Mouse (Mus musculus) MEL (cell line): ENCODE results near the gene Nedd8. TPM values are rescaled to one million over a fixed set of nuclear protein-coding genes. Genes with fewer than 3 reads are reported as not detected.

Experiments
- DNase-seq: peaks from one replicate; pipeline ENCODE4 v3.0.0; 2011; ENCODE audit warnings: low read depth, low spot score
- H3K27ac ChIP-seq: 2 replicates; pipeline ENCODE4 v1.5.1; 2012; ENCODE audit warnings: low read depth, mild to moderate bottlenecking, control low read depth, low read length, moderate library complexity; ENCODE audit not compliant: control insufficient read depth
- H3K27me3 ChIP-seq, 2 experiments: fragments of 150-350 bp in 1 of 2; sonication (generic) in 1 of 2; 2 replicates each; pipeline ENCODE4 v1.6.1; 2012; ENCODE audit warnings: low read length in 2 of 2, mild to moderate bottlenecking in 2 of 2, improper control_type of control experiment in 1 of 2, moderate library complexity in 1 of 2; ENCODE audit not compliant: insufficient read depth in 2 of 2, control insufficient read depth in 1 of 2
- H3K36me3 ChIP-seq, 2 experiments: 2 replicates each; pipeline ENCODE4 v1.6.1; 2012 to 2014; ENCODE audit warnings: low read length in 2 of 2, improper control_type of control experiment in 1 of 2, inconsistent platforms in 1 of 2, mild to moderate bottlenecking in 1 of 2; ENCODE audit not compliant: insufficient read depth in 2 of 2, control insufficient read depth in 1 of 2
- H3K4me1 ChIP-seq, 2 experiments: fragments of 150-350 bp in 1 of 2; sonication (generic) in 1 of 2; 2 replicates each; pipeline ENCODE4 v1.6.1; 2012; ENCODE audit warnings: low read length in 2 of 2, improper control_type of control experiment in 1 of 2, mild to moderate bottlenecking in 1 of 2; ENCODE audit not compliant: insufficient read depth in 2 of 2, control insufficient read depth in 1 of 2
- H3K4me3 ChIP-seq, 2 experiments: fragments of 150-350 bp in 1 of 2; sonication (generic) in 1 of 2; 2 replicates each; pipeline ENCODE4 v1.5.1; 2012; ENCODE audit warnings: low read depth in 2 of 2, low read length in 2 of 2, mild to moderate bottlenecking in 2 of 2, moderate library complexity in 2 of 2, control low read depth in 1 of 2, improper control_type of control experiment in 1 of 2; ENCODE audit not compliant: control insufficient read depth in 1 of 2, insufficient read depth in 1 of 2
- H3K79me2 ChIP-seq: 2 replicates; pipeline ENCODE4 v1.6.1; 2012; ENCODE audit warnings: mild to moderate bottlenecking, low read length, moderate library complexity; ENCODE audit not compliant: control insufficient read depth, poor library complexity, insufficient read depth
- H3K9ac ChIP-seq: 2 replicates; pipeline ENCODE4 v1.6.1; 2012; ENCODE audit warnings: low read depth, mild to moderate bottlenecking, control low read depth, low read length, moderate library complexity; ENCODE audit not compliant: control insufficient read depth, poor library complexity, severe bottlenecking
- H3K9me3 ChIP-seq: fragments of 150-350 bp; sonication (generic); replicated peaks from 2 replicates; pipeline ENCODE4 v1.6.1; 2012; ENCODE audit warnings: mild to moderate bottlenecking, low read length, improper control_type of control experiment, moderate library complexity; ENCODE audit not compliant: insufficient read depth
- BHLHE40 ChIP-seq: IDR thresholded peaks from 2 replicates; pipeline ENCODE4 v1.6.1; 2012; ENCODE audit warnings: low read depth, mild to moderate bottlenecking, inconsistent platforms, low read length, improper control_type of control experiment, borderline replicate concordance
- CHD2 ChIP-seq: IDR thresholded peaks from 2 replicates; pipeline ENCODE4 v1.6.1; 2011; ENCODE audit warnings: low read length, improper control_type of control experiment
- CTCF ChIP-seq, 3 experiments: IDR thresholded peaks in 2 of 3; conservative IDR thresholded peaks in 1 of 3; 2 replicates each; pipeline ENCODE4 v1.5.1; 2011 to 2012; ENCODE audit warnings: low read length in 3 of 3, low read depth in 2 of 3, mild to moderate bottlenecking in 2 of 3, improper control_type of control experiment in 1 of 3, inconsistent platforms in 1 of 3, mixed read lengths in 1 of 3, moderate library complexity in 1 of 3; ENCODE audit not compliant: control insufficient read depth in 1 of 3, insufficient read depth in 1 of 3, poor library complexity in 1 of 3, severe bottlenecking in 1 of 3
- E2F4 ChIP-seq: IDR thresholded peaks from 2 replicates; pipeline ENCODE4 v1.6.1; 2011; ENCODE audit warnings: low read depth, low read length, improper control_type of control experiment, borderline replicate concordance
- ELF1 ChIP-seq: IDR thresholded peaks from 2 replicates; pipeline ENCODE4 v1.6.1; 2014; ENCODE audit warnings: low read depth, mild to moderate bottlenecking, inconsistent platforms, low read length, improper control_type of control experiment, moderate library complexity
- EP300 ChIP-seq, 2 experiments: IDR thresholded peaks; 2 replicates each; pipeline ENCODE4 v1.6.1; 2011; ENCODE audit warnings: improper control_type of control experiment in 2 of 2, low read length in 2 of 2, low read depth in 1 of 2, mild to moderate bottlenecking in 1 of 2
- ETS1 ChIP-seq: IDR thresholded peaks from 2 replicates; pipeline ENCODE4 v1.6.1; 2012; ENCODE audit warnings: low read depth, mild to moderate bottlenecking, inconsistent platforms, low read length, improper control_type of control experiment, moderate library complexity
- GABPA ChIP-seq: IDR thresholded peaks from 2 replicates; pipeline ENCODE4 v1.6.1; 2012; ENCODE audit warnings: low read depth, mild to moderate bottlenecking, inconsistent platforms, low read length, improper control_type of control experiment, moderate library complexity
- GATA1 ChIP-seq: IDR thresholded peaks from 2 replicates; pipeline ENCODE4 v1.6.1; 2011; ENCODE audit warnings: low read depth, low read length, improper control_type of control experiment
- HCFC1 ChIP-seq: IDR thresholded peaks from 2 replicates; pipeline ENCODE4 v1.6.1; 2012; ENCODE audit warnings: low read depth, mild to moderate bottlenecking, inconsistent platforms, low read length, improper control_type of control experiment, moderate library complexity
- JUND ChIP-seq: IDR thresholded peaks from 2 replicates; pipeline ENCODE4 v1.6.1; 2011; ENCODE audit warnings: low read depth, mild to moderate bottlenecking, improper control_type of control experiment, low read length
- MAFK ChIP-seq: IDR thresholded peaks from 2 replicates; pipeline ENCODE4 v1.6.1; 2011; ENCODE audit warnings: low read depth, mild to moderate bottlenecking, low read length, improper control_type of control experiment, borderline replicate concordance
- MAX ChIP-seq: IDR thresholded peaks from 2 replicates; pipeline ENCODE4 v1.6.1; 2011; ENCODE audit warnings: low read length, improper control_type of control experiment
- MAZ ChIP-seq: IDR thresholded peaks from 2 replicates; pipeline ENCODE4 v1.6.1; 2012; ENCODE audit warnings: low read depth, mild to moderate bottlenecking, inconsistent platforms, low read length, improper control_type of control experiment
- MEF2A ChIP-seq: IDR thresholded peaks from 2 replicates; pipeline ENCODE4 v1.6.1; 2014; ENCODE audit warnings: low read depth, mild to moderate bottlenecking, inconsistent platforms, low read length, improper control_type of control experiment; ENCODE audit not compliant: poor library complexity, insufficient replicate concordance, severe bottlenecking; ENCODE audit errors: extremely low read depth
- MXI1 ChIP-seq: IDR thresholded peaks from 2 replicates; pipeline ENCODE4 v1.6.1; 2011; ENCODE audit warnings: mild to moderate bottlenecking, low read depth, low read length, improper control_type of control experiment
- MYB ChIP-seq: IDR thresholded peaks from 2 replicates; pipeline ENCODE4 v1.6.1; 2011; ENCODE audit warnings: mild to moderate bottlenecking, low read depth, low read length, improper control_type of control experiment
- NELFE ChIP-seq: IDR thresholded peaks from 2 replicates; pipeline ENCODE4 v1.6.1; 2011; ENCODE audit warnings: low read depth, low read length, improper control_type of control experiment
- NRF1 ChIP-seq: IDR thresholded peaks from 2 replicates; pipeline ENCODE4 v1.6.1; 2014; ENCODE audit warnings: low read depth, mild to moderate bottlenecking, inconsistent platforms, low read length, improper control_type of control experiment, moderate library complexity; ENCODE audit not compliant: poor library complexity, insufficient read depth, severe bottlenecking
- POLR2A ChIP-seq, 2 experiments: IDR thresholded peaks; 2 replicates each; pipeline ENCODE4 v1.6.1; 2011 to 2012; ENCODE audit warnings: low read length in 2 of 2, mild to moderate bottlenecking in 2 of 2, control low read depth in 1 of 2, improper control_type of control experiment in 1 of 2, low read depth in 1 of 2, moderate library complexity in 1 of 2; ENCODE audit not compliant: control insufficient read depth in 1 of 2, insufficient read depth in 1 of 2, poor library complexity in 1 of 2
- POLR2AphosphoS2 ChIP-seq: IDR thresholded peaks from 2 replicates; pipeline ENCODE4 v1.6.1; 2011; ENCODE audit warnings: low read length, improper control_type of control experiment
- POLR2AphosphoS5 ChIP-seq: IDR thresholded peaks from 2 replicates; pipeline ENCODE4 v1.6.1; 2012; ENCODE audit warnings: low read depth, borderline replicate concordance, mild to moderate bottlenecking, inconsistent platforms, low read length, moderate library complexity, mixed read lengths
- RCOR1 ChIP-seq: IDR thresholded peaks from 2 replicates; pipeline ENCODE4 v1.6.1; 2012; ENCODE audit warnings: low read depth, mild to moderate bottlenecking, inconsistent platforms, low read length, improper control_type of control experiment
- SIN3A ChIP-seq: IDR thresholded peaks from 2 replicates; pipeline ENCODE4 v1.6.1; 2012; ENCODE audit warnings: low read length, improper control_type of control experiment, inconsistent platforms
- SMC3 ChIP-seq: IDR thresholded peaks from 2 replicates; pipeline ENCODE4 v1.6.1; 2011; ENCODE audit warnings: low read depth, low read length, improper control_type of control experiment
- TAL1 ChIP-seq: IDR thresholded peaks from 2 replicates; pipeline ENCODE4 v1.6.1; 2012; ENCODE audit warnings: mild to moderate bottlenecking, inconsistent platforms, low read length, moderate library complexity, mixed read lengths
- TBP ChIP-seq: IDR thresholded peaks from 2 replicates; pipeline ENCODE4 v1.8.0; 2011; ENCODE audit warnings: low read depth, low read length, improper control_type of control experiment
- USF1 ChIP-seq: IDR thresholded peaks from 2 replicates; pipeline ENCODE4 v1.6.1; 2014; ENCODE audit warnings: low read depth, mild to moderate bottlenecking, inconsistent platforms, low read length, improper control_type of control experiment, moderate library complexity
- USF2 ChIP-seq, 2 experiments: IDR thresholded peaks; 2 replicates each; pipeline ENCODE4 v1.6.1; 2011 to 2012; ENCODE audit warnings: improper control_type of control experiment in 2 of 2, low read length in 2 of 2, borderline replicate concordance in 1 of 2, inconsistent platforms in 1 of 2, low read depth in 1 of 2, mild to moderate bottlenecking in 1 of 2; ENCODE audit not compliant: insufficient read depth in 1 of 2
- ZNF384 ChIP-seq: IDR thresholded peaks from 2 replicates; pipeline ENCODE4 v1.6.1; 2012; ENCODE audit warnings: low read depth, mild to moderate bottlenecking, inconsistent platforms, low read length, improper control_type of control experiment
- polyA plus RNA-seq, 2 experiments: library from polyadenylated mRNA; stranded (reverse) in 1 of 2; unstranded in 1 of 2; fragments of >175 nt in 1 of 2; fragments of >200 nt in 1 of 2; gene quantifications; 2 replicates each; pipeline versions ENCODE4 v1.2.1 to v1.2.4; 2012; ENCODE audit warnings: low replicate concordance in 2 of 2, low read depth in 1 of 2; ENCODE audit not compliant: insufficient read length in 2 of 2, insufficient read depth in 1 of 2, missing spikeins in 1 of 2
- total RNA-seq: library from RNA; depleted of rRNA; stranded (reverse); fragments of 300-350 nt; gene quantifications from 2 replicates; pipeline ENCODE4 v1.2.3, GENCODE M21; 2012

The Nedd8 gene
- total and polyA plus RNA-seq, 3 experiments = 515 to 528 TPM; not detected in 1

GRCm38 (mm10) chr14:55615876-55616275, 56.0 kb downstream of the Nedd8 start:
- no peak for DNase-seq
- Histone ChIP-seq H3K9me3 (no peaks in the 10 kb centered on the region), H3K4me1 (peaks cover 11 to 51% of the 10 kb centered on the region in 2 experiments), H3K4me3 (no peak overlapping the region), H3K79me2 (no peaks in the 10 kb centered on the region), H3K27ac (no peak overlapping the region), H3K27me3 (no peaks in the 10 kb centered on the region), H3K36me3 (peaks cover 0 to 27% of the 10 kb centered on the region in 2 experiments; a peak in 2 of 4 replicates), H3K9ac (no peak overlapping the region)
- TF ChIP-seq RCOR1 (no peak), MYB (no peak), NRF1 (no peak), SIN3A (no peak), TBP (no peak), USF2 (IDR thresholded peaks at IDR 0.05; ENCODE audit: borderline replicate concordance in 1 of 2, insufficient read depth in 1 of 2, low read depth in 1 of 2, low read length in 2 of 2) (no peak), GATA1 (no peak), JUND (no peak), ETS1 (no peak)

GRCm38 (mm10) chr14:55614565-55615178, 57.3 kb downstream of the Nedd8 start:
- H3K9me3 ChIP-seq = no peaks in the 10 kb centered on the region
- peaks cover 0 to 27% of the 10 kb centered on the region in 2 experiments; a peak in 2 of 4 replicates for H3K36me3 ChIP-seq
- peaks cover 11 to 51% of the 10 kb centered on the region in 2 experiments for H3K4me1 ChIP-seq
- H3K27me3 ChIP-seq = no peaks in the 10 kb centered on the region
- peak overlapping the region; percentile 1 for H3K9ac ChIP-seq
- peak; percentile 87 for DNase-seq
- H3K4me3 ChIP-seq = no peak overlapping the region
- H3K79me2 ChIP-seq = no peaks in the 10 kb centered on the region
- peak overlapping the region; percentile 85 for H3K27ac ChIP-seq
- TF ChIP-seq NELFE = no peak
- TF ChIP-seq MYB = no peak
- no peak for TF ChIP-seq JUND
- TF ChIP-seq MAFK = no peak
- TF ChIP-seq HCFC1 = no peak
- TF ChIP-seq MEF2A = no peak
- TF ChIP-seq TAL1 = peak; percentile 70
- TF ChIP-seq CHD2 = no peak
- no peak for TF ChIP-seq ZNF384
- 0 out of 2 replicates have a peak, but pooled peaks have one; percentile 51 for TF ChIP-seq USF1
- TF ChIP-seq BHLHE40 = no peak
- no peak for TF ChIP-seq MAX
- TF ChIP-seq CTCF (IDR thresholded peaks at IDR 0.05 in 2 of 3, conservative IDR thresholded peaks at IDR 0.05 in 1 of 3; ENCODE audit: control insufficient read depth in 1 of 3, insufficient read depth in 1 of 3, low read depth in 2 of 3, low read length in 3 of 3, poor library complexity in 1 of 3, severe bottlenecking in 1 of 3) = no peak
- TF ChIP-seq SMC3 = no peak
- TF ChIP-seq POLR2AphosphoS2 = no peak
- no peak for TF ChIP-seq ETS1
- TF ChIP-seq MAZ = no peak
- no peak for TF ChIP-seq MXI1
- no peak for TF ChIP-seq E2F4
- no peak for TF ChIP-seq GABPA
- no peak for TF ChIP-seq RCOR1
- TF ChIP-seq ELF1 = no peak
- peak; percentile 84 for TF ChIP-seq GATA1
- no peak for TF ChIP-seq POLR2AphosphoS5
- TF ChIP-seq POLR2A (IDR thresholded peaks at IDR 0.05; ENCODE audit: control insufficient read depth in 1 of 2, insufficient read depth in 1 of 2, low read depth in 1 of 2, low read length in 2 of 2, poor library complexity in 1 of 2) = peak in 1 of 2 experiments; percentile 40; a peak in 1 of 4 replicates
- peak in 1 of 2 experiments; percentile 42; a peak in 2 of 4 replicates for TF ChIP-seq EP300 (IDR thresholded peaks at IDR 0.05; ENCODE audit: low read depth in 1 of 2, low read length in 2 of 2)
